Mouse (Mus musculus) MEL (cell line): ENCODE results near the gene Pcgf2. TPM values are rescaled to one million over a fixed set of nuclear protein-coding genes. Genes with fewer than 3 reads are reported as not detected.

Source experiments
- DNase-seq: peaks from one replicate; pipeline ENCODE4 v3.0.0; 2011; ENCODE audit warnings: low read depth, low spot score
- H3K27ac ChIP-seq: 2 replicates; pipeline ENCODE4 v1.5.1; 2012; ENCODE audit warnings: low read depth, mild to moderate bottlenecking, control low read depth, low read length, moderate library complexity; ENCODE audit not compliant: control insufficient read depth
- H3K27me3 ChIP-seq, 2 experiments: fragments of 150-350 bp in 1 of 2; sonication (generic) in 1 of 2; 2 replicates each; pipeline ENCODE4 v1.6.1; 2012; ENCODE audit warnings: low read length in 2 of 2, mild to moderate bottlenecking in 2 of 2, improper control_type of control experiment in 1 of 2, moderate library complexity in 1 of 2; ENCODE audit not compliant: insufficient read depth in 2 of 2, control insufficient read depth in 1 of 2
- H3K36me3 ChIP-seq, 2 experiments: 2 replicates each; pipeline ENCODE4 v1.6.1; 2012 to 2014; ENCODE audit warnings: low read length in 2 of 2, improper control_type of control experiment in 1 of 2, inconsistent platforms in 1 of 2, mild to moderate bottlenecking in 1 of 2; ENCODE audit not compliant: insufficient read depth in 2 of 2, control insufficient read depth in 1 of 2
- H3K4me1 ChIP-seq, 2 experiments: fragments of 150-350 bp in 1 of 2; sonication (generic) in 1 of 2; 2 replicates each; pipeline ENCODE4 v1.6.1; 2012; ENCODE audit warnings: low read length in 2 of 2, improper control_type of control experiment in 1 of 2, mild to moderate bottlenecking in 1 of 2; ENCODE audit not compliant: insufficient read depth in 2 of 2, control insufficient read depth in 1 of 2
- H3K4me3 ChIP-seq, 2 experiments: fragments of 150-350 bp in 1 of 2; sonication (generic) in 1 of 2; 2 replicates each; pipeline ENCODE4 v1.5.1; 2012; ENCODE audit warnings: low read depth in 2 of 2, low read length in 2 of 2, mild to moderate bottlenecking in 2 of 2, moderate library complexity in 2 of 2, control low read depth in 1 of 2, improper control_type of control experiment in 1 of 2; ENCODE audit not compliant: control insufficient read depth in 1 of 2, insufficient read depth in 1 of 2
- H3K79me2 ChIP-seq: 2 replicates; pipeline ENCODE4 v1.6.1; 2012; ENCODE audit warnings: mild to moderate bottlenecking, low read length, moderate library complexity; ENCODE audit not compliant: control insufficient read depth, poor library complexity, insufficient read depth
- H3K9ac ChIP-seq: 2 replicates; pipeline ENCODE4 v1.6.1; 2012; ENCODE audit warnings: low read depth, mild to moderate bottlenecking, control low read depth, low read length, moderate library complexity; ENCODE audit not compliant: control insufficient read depth, poor library complexity, severe bottlenecking
- H3K9me3 ChIP-seq: fragments of 150-350 bp; sonication (generic); replicated peaks from 2 replicates; pipeline ENCODE4 v1.6.1; 2012; ENCODE audit warnings: mild to moderate bottlenecking, low read length, improper control_type of control experiment, moderate library complexity; ENCODE audit not compliant: insufficient read depth
- CHD1 ChIP-seq: IDR thresholded peaks from 2 replicates; pipeline ENCODE4 v1.6.1; 2012; ENCODE audit warnings: low read depth, mild to moderate bottlenecking, inconsistent platforms, low read length, improper control_type of control experiment
- CHD2 ChIP-seq: IDR thresholded peaks from 2 replicates; pipeline ENCODE4 v1.6.1; 2011; ENCODE audit warnings: low read length, improper control_type of control experiment
- EP300 ChIP-seq, 2 experiments: IDR thresholded peaks; 2 replicates each; pipeline ENCODE4 v1.6.1; 2011; ENCODE audit warnings: improper control_type of control experiment in 2 of 2, low read length in 2 of 2, low read depth in 1 of 2, mild to moderate bottlenecking in 1 of 2
- ETS1 ChIP-seq: IDR thresholded peaks from 2 replicates; pipeline ENCODE4 v1.6.1; 2012; ENCODE audit warnings: low read depth, mild to moderate bottlenecking, inconsistent platforms, low read length, improper control_type of control experiment, moderate library complexity
- GABPA ChIP-seq: IDR thresholded peaks from 2 replicates; pipeline ENCODE4 v1.6.1; 2012; ENCODE audit warnings: low read depth, mild to moderate bottlenecking, inconsistent platforms, low read length, improper control_type of control experiment, moderate library complexity
- GATA1 ChIP-seq: IDR thresholded peaks from 2 replicates; pipeline ENCODE4 v1.6.1; 2011; ENCODE audit warnings: low read depth, low read length, improper control_type of control experiment
- JUND ChIP-seq: IDR thresholded peaks from 2 replicates; pipeline ENCODE4 v1.6.1; 2011; ENCODE audit warnings: low read depth, mild to moderate bottlenecking, improper control_type of control experiment, low read length
- KAT2A ChIP-seq: conservative IDR thresholded peaks from 2 replicates; pipeline ENCODE4 v1.6.1; 2012; ENCODE audit warnings: low read depth, low read length, improper control_type of control experiment, inconsistent platforms
- MAX ChIP-seq: IDR thresholded peaks from 2 replicates; pipeline ENCODE4 v1.6.1; 2011; ENCODE audit warnings: low read length, improper control_type of control experiment
- MAZ ChIP-seq: IDR thresholded peaks from 2 replicates; pipeline ENCODE4 v1.6.1; 2012; ENCODE audit warnings: low read depth, mild to moderate bottlenecking, inconsistent platforms, low read length, improper control_type of control experiment
- MXI1 ChIP-seq: IDR thresholded peaks from 2 replicates; pipeline ENCODE4 v1.6.1; 2011; ENCODE audit warnings: mild to moderate bottlenecking, low read depth, low read length, improper control_type of control experiment
- MYB ChIP-seq: IDR thresholded peaks from 2 replicates; pipeline ENCODE4 v1.6.1; 2011; ENCODE audit warnings: mild to moderate bottlenecking, low read depth, low read length, improper control_type of control experiment
- MYC ChIP-seq: IDR thresholded peaks from 2 replicates; pipeline ENCODE4 v1.6.1; 2011; ENCODE audit warnings: low read depth, mild to moderate bottlenecking, low read length, improper control_type of control experiment, moderate library complexity
- NRF1 ChIP-seq: IDR thresholded peaks from 2 replicates; pipeline ENCODE4 v1.6.1; 2014; ENCODE audit warnings: low read depth, mild to moderate bottlenecking, inconsistent platforms, low read length, improper control_type of control experiment, moderate library complexity; ENCODE audit not compliant: poor library complexity, insufficient read depth, severe bottlenecking
- POLR2A ChIP-seq, 2 experiments: IDR thresholded peaks; 2 replicates each; pipeline ENCODE4 v1.6.1; 2011 to 2012; ENCODE audit warnings: low read length in 2 of 2, mild to moderate bottlenecking in 2 of 2, control low read depth in 1 of 2, improper control_type of control experiment in 1 of 2, low read depth in 1 of 2, moderate library complexity in 1 of 2; ENCODE audit not compliant: control insufficient read depth in 1 of 2, insufficient read depth in 1 of 2, poor library complexity in 1 of 2
- RAD21 ChIP-seq: IDR thresholded peaks from 2 replicates; pipeline ENCODE4 v1.6.1; 2011; ENCODE audit warnings: mild to moderate bottlenecking, low read depth, low read length, improper control_type of control experiment
- TAL1 ChIP-seq: IDR thresholded peaks from 2 replicates; pipeline ENCODE4 v1.6.1; 2012; ENCODE audit warnings: mild to moderate bottlenecking, inconsistent platforms, low read length, moderate library complexity, mixed read lengths
- UBTF ChIP-seq: IDR thresholded peaks from 2 replicates; pipeline ENCODE4 v1.6.1; 2012; ENCODE audit warnings: low read depth, mild to moderate bottlenecking, inconsistent platforms, low read length, improper control_type of control experiment, moderate library complexity, borderline replicate concordance; ENCODE audit not compliant: insufficient read depth
- USF1 ChIP-seq: IDR thresholded peaks from 2 replicates; pipeline ENCODE4 v1.6.1; 2014; ENCODE audit warnings: low read depth, mild to moderate bottlenecking, inconsistent platforms, low read length, improper control_type of control experiment, moderate library complexity
- ZKSCAN1 ChIP-seq: IDR thresholded peaks from 2 replicates; pipeline ENCODE4 v1.6.1; 2012; ENCODE audit warnings: low read depth, mild to moderate bottlenecking, inconsistent platforms, low read length, improper control_type of control experiment, moderate library complexity
- ZMIZ1 ChIP-seq: IDR thresholded peaks from 2 replicates; pipeline ENCODE4 v1.6.1; 2012; ENCODE audit warnings: low read depth, mild to moderate bottlenecking, inconsistent platforms, low read length, improper control_type of control experiment, moderate library complexity
- ZNF384 ChIP-seq: IDR thresholded peaks from 2 replicates; pipeline ENCODE4 v1.6.1; 2012; ENCODE audit warnings: low read depth, mild to moderate bottlenecking, inconsistent platforms, low read length, improper control_type of control experiment
- polyA plus RNA-seq, 2 experiments: library from polyadenylated mRNA; stranded (reverse) in 1 of 2; unstranded in 1 of 2; fragments of >175 nt in 1 of 2; fragments of >200 nt in 1 of 2; gene quantifications; 2 replicates each; pipeline versions ENCODE4 v1.2.1 to v1.2.4; 2012; ENCODE audit warnings: low replicate concordance in 2 of 2, low read depth in 1 of 2; ENCODE audit not compliant: insufficient read length in 2 of 2, insufficient read depth in 1 of 2, missing spikeins in 1 of 2
- total RNA-seq: library from RNA; depleted of rRNA; stranded (reverse); fragments of 300-350 nt; gene quantifications from 2 replicates; pipeline ENCODE4 v1.2.3, GENCODE M21; 2012

Gene Pcgf2
- total and polyA plus RNA-seq, 3 experiments, result 12.3 to 38.7 TPM; not detected in 1

GRCm38 (mm10) chr11:97716021-97716420 is 15.7 kb upstream of the Pcgf2 start:
- Histone ChIP-seq H3K9me3 (no peaks in the 10 kb centered on the region), H3K79me2 (no peaks in the 10 kb centered on the region), H3K36me3 (peaks cover 3 to 5% of the 10 kb centered on the region in 2 experiments; a peak in 3 of 4 replicates), H3K27me3 (no peaks in the 10 kb centered on the region), H3K4me3 (no peak overlapping the region), H3K9ac (no peak overlapping the region), H3K27ac (no peak overlapping the region), H3K4me1 (peaks cover 0 to 3% of the 10 kb centered on the region in 2 experiments; a peak in 2 of 4 replicates)
- DNase-seq, result no peak
- no peak for TF ChIP-seq UBTF
- no peak for TF ChIP-seq NRF1
- no peak for TF ChIP-seq MAX
- no peak for TF ChIP-seq MYB
- no peak for TF ChIP-seq GABPA
- no peak for TF ChIP-seq POLR2A (IDR thresholded peaks at IDR 0.05; ENCODE audit: control insufficient read depth in 1 of 2, insufficient read depth in 1 of 2, low read depth in 1 of 2, low read length in 2 of 2, poor library complexity in 1 of 2)
- TF ChIP-seq ZKSCAN1, result no peak
- no peak for TF ChIP-seq MXI1
- TF ChIP-seq ZNF384, result no peak
- TF ChIP-seq CHD1, result no peak
- no peak for TF ChIP-seq ETS1
- no peak for TF ChIP-seq ZMIZ1
- no peak for TF ChIP-seq KAT2A
- TF ChIP-seq GATA1, result no peak
- TF ChIP-seq EP300 (IDR thresholded peaks at IDR 0.05; ENCODE audit: low read depth in 1 of 2, low read length in 2 of 2), result no peak
- TF ChIP-seq CHD2, result no peak
- no peak for TF ChIP-seq TAL1
- no peak for TF ChIP-seq MAZ
- no peak for TF ChIP-seq USF1

- Histone ChIP-seq H3K36me3 (peaks cover 3 to 5% of the 10 kb centered on the region in 2 experiments; a peak in 3 of 4 replicates), H3K9me3 (no peaks in the 10 kb centered on the region), H3K9ac (no peak overlapping the region), H3K4me1 (peaks cover 0 to 3% of the 10 kb centered on the region in 2 experiments; a peak in 2 of 4 replicates), H3K4me3 (no peak overlapping the region), H3K79me2 (no peaks in the 10 kb centered on the region), H3K27me3 (no peaks in the 10 kb centered on the region), H3K27ac (no peak overlapping the region)
- TF ChIP-seq CHD1 (no peak), JUND (no peak), KAT2A (no peak), USF1 (no peak), MYC (0 out of 2 replicates have a peak, but pooled peaks have one; percentile 7), ZKSCAN1 (no peak), MXI1 (0 out of 2 replicates have a peak, but pooled peaks have one; percentile 12), RAD21 (no peak), MYB (no peak)
- no peak for DNase-seq
These were observed 14.8 kb upstream of the Pcgf2 start for GRCm38 (mm10) chr11:97714784-97715760.
